Mouse (Mus musculus): ENCODE measurements around the gene Thra.

GRCm38 (mm10) chr11:98756711-98757110 lies 16.3 kb downstream of the Thra start:
- no peak for TF ChIP-seq CTCF (IDR thresholded peaks at IDR 0.05; ENCODE audit: extremely low read depth, insufficient read length, insufficient replicate concordance, low read depth, low read length)
- no peak for TF ChIP-seq POLR2A (IDR thresholded peaks at IDR 0.05; ENCODE audit: low read depth, low read length)

All from small intestine, adult 2 months (tissue).